Mouse (Mus musculus) cerebellum, adult (tissue): ENCODE results near the gene Esp36.
"Not testable (repeated sequence)": the region's sequence is repeated elsewhere in the genome, so short reads cannot be mapped to it uniquely, and the experiment has no call there.

Source experiments
- ATAC-seq: cut with Nextera tagmentation; 2 replicates; pipeline ENCODE4 v1.9.2; 2017; ENCODE audit warnings: mild to moderate bottlenecking, moderate library complexity, mixed read lengths; ENCODE audit not compliant: insufficient number of reproducible peaks, low FRiP score, low TSS enrichment

The Esp36 gene

GRCm38 (mm10) chr17:38420085-38420484 is at the start of gene Esp36:
Esp36 (minus strand) TSS chr17:38420185.
- no peak for ATAC-seq

DNA sequence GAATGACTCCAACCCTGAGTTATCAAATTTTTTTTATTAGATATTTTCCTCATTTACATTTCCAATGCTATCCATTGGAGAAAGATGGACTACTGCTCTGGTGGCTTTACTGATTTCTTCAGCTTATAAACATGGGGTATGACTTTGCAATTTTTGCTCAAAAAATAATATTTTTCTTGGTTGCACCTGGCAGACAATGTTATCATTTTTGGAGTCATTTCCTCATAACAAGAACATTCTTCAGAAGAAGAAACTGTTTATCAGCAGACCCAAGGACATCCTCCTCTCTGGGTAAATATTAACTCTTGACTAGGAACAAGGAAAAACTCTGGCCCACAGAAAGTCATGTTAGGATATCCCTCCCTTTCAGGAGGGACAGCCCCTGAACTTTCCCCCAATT is 36.2 kb upstream of the Esp36 start:
- not testable (repeated sequence) for ATAC-seq

GRCm38 (mm10) chr17:38450688-38451087 is 30.7 kb upstream of the Esp36 start:
- ATAC-seq = no peak

DNA sequence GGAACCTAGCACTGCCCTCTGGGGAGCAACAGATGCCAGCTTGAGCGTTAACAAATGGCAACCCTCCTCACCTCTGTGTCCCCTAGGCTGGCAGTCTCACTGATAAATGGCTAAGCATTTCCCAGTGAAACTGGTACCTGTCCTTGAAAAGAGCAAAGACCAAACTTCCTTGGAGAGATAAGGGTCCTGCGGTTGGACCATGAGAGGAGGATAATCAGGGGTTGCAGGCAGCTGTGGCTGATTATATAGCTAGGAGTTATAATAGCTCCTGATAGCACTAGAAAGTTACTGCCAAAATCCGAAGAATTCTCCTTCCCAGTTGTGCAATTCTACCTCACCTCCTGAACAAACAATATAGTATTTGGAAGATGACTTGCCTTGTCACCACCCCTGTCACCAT is 13.8 kb downstream of the Esp36 start:
- ATAC-seq = no peak

GRCm38 (mm10) chr17:38391821-38392220 is 28.2 kb downstream of the Esp36 start:
- ATAC-seq = no peak
